Mouse (Mus musculus): ENCODE results near the gene Dhx36. TPM values are rescaled to one million over a fixed set of nuclear protein-coding genes. Genes with fewer than 3 reads are reported as not detected.

Dhx36 gene
- polyA plus RNA-seq, 1 experiment: 8.7 TPM

GRCm38 (mm10) chr3:62443582-62444194 lies 63.1 kb downstream of the Dhx36 start:
- TF ChIP-seq POLR2A (IDR thresholded peaks at IDR 0.05; ENCODE audit: control insufficient read depth, extremely low read depth, insufficient read depth, low read length, poor library complexity) (no peak), CTCF (IDR thresholded peaks at IDR 0.05; ENCODE audit: borderline replicate concordance, control insufficient read depth, extremely low read depth, insufficient read depth, low read length, poor library complexity) (no peak)
- no peak overlapping the region for H3K27ac ChIP-seq (ENCODE audit: control insufficient read depth, insufficient read depth, low read length)
- H3K4me1 ChIP-seq (replicated peaks; ENCODE audit: control insufficient read depth, insufficient read depth, low read length): no peaks in the 10 kb centered on the region
- 54% methylated on average over 12 of the region's 12 CpGs for WGBS
- H3K36me3 ChIP-seq (ENCODE audit: control insufficient read depth, insufficient read depth, low read length): no peaks in the 10 kb centered on the region
- no peak overlapping the region for H3K4me3 ChIP-seq (ENCODE audit: control insufficient read depth, insufficient read depth, low read length)
- no peak for DNase-seq
- no peaks in the 10 kb centered on the region for H3K27me3 ChIP-seq (ENCODE audit: control insufficient read depth, insufficient read depth, low read length)

GRCm38 (mm10) chr3:62440431-62440969 lies 66.3 kb downstream of the Dhx36 start:
- H3K4me3 ChIP-seq (ENCODE audit: control insufficient read depth, insufficient read depth, low read length): no peak overlapping the region
- DNase-seq: no peak
- H3K4me1 ChIP-seq (replicated peaks; ENCODE audit: control insufficient read depth, insufficient read depth, low read length): no peaks in the 10 kb centered on the region
- H3K27ac ChIP-seq (ENCODE audit: control insufficient read depth, insufficient read depth, low read length): no peak overlapping the region
- TF ChIP-seq CTCF (IDR thresholded peaks at IDR 0.05; ENCODE audit: borderline replicate concordance, control insufficient read depth, extremely low read depth, insufficient read depth, low read length, poor library complexity) (no peak), POLR2A (IDR thresholded peaks at IDR 0.05; ENCODE audit: control insufficient read depth, extremely low read depth, insufficient read depth, low read length, poor library complexity) (no peak)
- H3K27me3 ChIP-seq (ENCODE audit: control insufficient read depth, insufficient read depth, low read length): no peaks in the 10 kb centered on the region
- 91% methylated on average over 5 of the region's 5 CpGs for WGBS
- no peaks in the 10 kb centered on the region for H3K36me3 ChIP-seq (ENCODE audit: control insufficient read depth, insufficient read depth, low read length)

- no peak for DNase-seq
- H3K4me1 ChIP-seq (replicated peaks; ENCODE audit: control insufficient read depth, insufficient read depth, low read length): no peaks in the 10 kb centered on the region
These were observed 70.9 kb downstream of the Dhx36 start for GRCm38 (mm10) chr3:62435923-62436322.

DNA sequence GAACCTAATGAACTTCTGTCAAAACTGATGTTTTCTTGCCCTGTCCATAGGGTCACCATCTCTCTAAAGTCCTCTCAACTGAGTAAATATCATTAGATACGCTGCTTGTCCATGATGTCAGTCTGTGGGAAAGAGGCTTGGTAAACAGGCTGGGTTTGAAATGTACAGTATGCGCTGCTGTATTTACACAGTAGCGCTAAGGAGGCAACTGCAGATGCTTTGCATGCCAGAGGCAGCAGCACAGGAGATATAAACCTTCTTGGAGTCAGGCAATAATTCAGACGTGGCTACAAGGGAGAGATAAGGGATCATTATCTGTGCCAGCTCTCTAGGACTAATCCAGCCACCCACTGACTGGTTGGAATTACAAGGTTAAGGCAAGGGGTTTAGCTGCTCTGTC lies 73.1 kb downstream of the Dhx36 start:
- Histone ChIP-seq H3K4me3 (ENCODE audit: control insufficient read depth, insufficient read depth, low read length) (no peak overlapping the region), H3K27me3 (ENCODE audit: control insufficient read depth, insufficient read depth, low read length) (no peaks in the 10 kb centered on the region), H3K4me1 (replicated peaks; ENCODE audit: control insufficient read depth, insufficient read depth, low read length) (no peaks in the 10 kb centered on the region), H3K27ac (ENCODE audit: control insufficient read depth, insufficient read depth, low read length) (no peak overlapping the region), H3K36me3 (ENCODE audit: control insufficient read depth, insufficient read depth, low read length) (no peaks in the 10 kb centered on the region)
- no peak for TF ChIP-seq CTCF (IDR thresholded peaks at IDR 0.05; ENCODE audit: borderline replicate concordance, control insufficient read depth, extremely low read depth, insufficient read depth, low read length, poor library complexity)
- TF ChIP-seq POLR2A (IDR thresholded peaks at IDR 0.05; ENCODE audit: control insufficient read depth, extremely low read depth, insufficient read depth, low read length, poor library complexity): no peak
- DNase-seq: no peak
- WGBS: 91% methylated on average over 4 of the region's 4 CpGs

More at GRCm38 (mm10) chr3:62435923-62436322, 70.9 kb downstream of the Dhx36 start:
- no peak overlapping the region for H3K4me3 ChIP-seq (ENCODE audit: control insufficient read depth, insufficient read depth, low read length)
- TF ChIP-seq CTCF (IDR thresholded peaks at IDR 0.05; ENCODE audit: borderline replicate concordance, control insufficient read depth, extremely low read depth, insufficient read depth, low read length, poor library complexity) (no peak), POLR2A (IDR thresholded peaks at IDR 0.05; ENCODE audit: control insufficient read depth, extremely low read depth, insufficient read depth, low read length, poor library complexity) (no peak)
- no peaks in the 10 kb centered on the region for H3K36me3 ChIP-seq (ENCODE audit: control insufficient read depth, insufficient read depth, low read length)
- no peaks in the 10 kb centered on the region for H3K27me3 ChIP-seq (ENCODE audit: control insufficient read depth, insufficient read depth, low read length)
- no peak overlapping the region for H3K27ac ChIP-seq (ENCODE audit: control insufficient read depth, insufficient read depth, low read length)

- Histone ChIP-seq H3K27ac (ENCODE audit: control insufficient read depth, insufficient read depth, low read length) (no peak overlapping the region), H3K4me3 (ENCODE audit: control insufficient read depth, insufficient read depth, low read length) (no peak overlapping the region), H3K27me3 (ENCODE audit: control insufficient read depth, insufficient read depth, low read length) (no peaks in the 10 kb centered on the region), H3K36me3 (ENCODE audit: control insufficient read depth, insufficient read depth, low read length) (no peaks in the 10 kb centered on the region), H3K4me1 (replicated peaks; ENCODE audit: control insufficient read depth, insufficient read depth, low read length) (no peaks in the 10 kb centered on the region)
- 94% methylated on average over 6 of the region's 6 CpGs for WGBS
- TF ChIP-seq POLR2A (IDR thresholded peaks at IDR 0.05; ENCODE audit: control insufficient read depth, extremely low read depth, insufficient read depth, low read length, poor library complexity) (no peak), CTCF (IDR thresholded peaks at IDR 0.05; ENCODE audit: borderline replicate concordance, control insufficient read depth, extremely low read depth, insufficient read depth, low read length, poor library complexity) (no peak)
- DNase-seq: no peak
These were observed 88.2 kb downstream of the Dhx36 start for GRCm38 (mm10) chr3:62418387-62419138.

Other genes with a start within 250 kb of the Dhx36 start
- gene Arhgef26, start 168.7 kb downstream of the Dhx36 start, polyA plus RNA-seq (2012; rRNA removed): 0.57 and 0.87 TPM in 2 replicates
- gene Gpr149, start 98.1 kb upstream of the Dhx36 start, polyA plus RNA-seq (2012; rRNA removed): not detected in 2 replicates